Mouse (Mus musculus) CD4-positive, CD25-positive, alpha-beta regulatory T cell, adult 2 months (primary cell): ENCODE measurements around the gene Ets1.

Experiments
- DNase-seq: peaks from one replicate; pipeline ENCODE4 v3.0.0-alpha.2; 2012; ENCODE audit warnings: low read depth, low spot score

Gene Ets1

DNA sequence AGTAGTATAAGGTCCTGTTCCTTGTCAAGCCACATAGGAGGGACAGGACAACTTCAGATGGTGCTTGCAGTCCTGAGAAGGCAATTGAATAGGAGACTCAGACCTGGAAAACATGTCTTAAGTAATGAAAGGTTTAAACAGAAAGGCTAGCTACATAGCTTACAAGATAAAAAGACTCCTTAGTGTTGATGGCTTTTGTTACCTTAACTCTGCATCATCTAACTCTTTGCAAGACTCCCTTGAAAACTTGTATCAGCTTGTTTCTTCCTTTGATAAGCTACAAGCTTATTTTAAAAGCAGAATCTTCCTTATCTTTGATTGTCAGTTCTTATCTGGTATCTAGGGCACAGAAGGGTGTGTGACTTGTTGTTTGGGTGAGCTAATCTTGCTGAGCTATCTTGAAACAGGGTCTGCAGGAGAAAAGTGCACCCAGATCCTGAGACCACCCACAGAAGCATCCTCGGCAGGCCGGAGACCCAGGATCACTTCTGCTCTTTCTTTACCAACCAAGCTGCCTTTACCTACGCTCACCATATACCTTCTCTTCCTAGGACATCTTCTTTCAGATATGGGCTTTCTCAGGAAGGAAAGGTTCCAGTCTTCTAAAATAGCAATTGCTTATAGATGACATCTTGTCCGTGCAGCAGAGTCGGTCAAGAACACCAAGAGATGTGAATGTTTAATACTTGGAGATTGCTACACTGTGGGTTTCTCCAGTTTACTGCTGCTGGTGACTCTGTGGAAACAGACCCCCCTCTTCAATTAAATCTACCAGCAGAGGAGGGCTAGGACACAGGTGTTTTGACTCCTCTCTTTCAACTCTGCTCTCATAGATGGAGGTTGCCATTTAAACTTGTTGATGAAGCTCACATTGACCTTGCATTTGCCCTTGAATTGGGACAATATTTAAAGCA lies 19.2 kb upstream of the Ets1 start:
- peak; percentile 41 for DNase-seq

DNA sequence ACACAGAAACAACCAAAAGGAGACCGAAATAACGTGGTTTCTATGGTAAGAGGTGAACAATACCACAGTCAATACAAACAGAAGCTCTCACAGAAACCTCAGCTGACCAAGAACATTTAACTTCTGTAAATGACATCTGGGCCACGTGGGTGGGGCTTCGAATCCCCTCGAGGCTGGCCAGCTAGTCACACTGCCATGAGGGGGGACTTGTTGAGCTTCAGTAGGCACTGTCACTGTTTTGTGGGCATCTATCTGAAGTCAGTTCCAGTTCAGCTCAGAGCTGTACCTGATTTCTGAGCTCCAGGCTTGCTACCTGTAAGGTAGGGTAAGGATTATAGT lies 18.6 kb upstream of the Ets1 start:
- DNase-seq = peak; percentile 37

DNA sequence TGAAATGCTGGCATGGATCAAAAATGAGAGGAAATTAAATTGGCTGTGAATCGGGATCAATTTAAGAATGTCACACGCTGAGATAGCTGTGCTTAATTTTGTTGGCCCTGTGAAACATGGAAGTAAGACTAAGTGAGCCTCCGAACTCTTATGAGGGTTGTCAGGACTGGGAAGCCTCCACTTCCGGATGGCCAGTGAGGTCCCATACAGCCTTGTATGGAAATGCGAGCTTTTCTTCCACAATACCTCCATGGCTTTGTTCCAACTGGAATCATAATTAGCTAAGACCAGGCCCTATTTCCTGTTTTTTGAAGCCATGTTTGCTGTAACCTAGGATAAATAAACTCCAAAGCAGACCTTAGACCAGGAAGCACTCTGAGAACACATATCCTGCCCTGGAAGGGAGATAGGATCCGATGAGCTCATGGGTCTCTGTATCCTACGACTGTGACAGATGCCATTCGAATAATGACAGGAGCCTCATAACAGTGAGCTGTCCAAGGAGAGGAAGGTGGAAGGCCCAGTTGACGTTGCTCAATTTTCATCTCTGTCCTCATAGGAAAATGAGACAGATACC lies 17.4 kb upstream of the Ets1 start:
- no peak for DNase-seq

DNA sequence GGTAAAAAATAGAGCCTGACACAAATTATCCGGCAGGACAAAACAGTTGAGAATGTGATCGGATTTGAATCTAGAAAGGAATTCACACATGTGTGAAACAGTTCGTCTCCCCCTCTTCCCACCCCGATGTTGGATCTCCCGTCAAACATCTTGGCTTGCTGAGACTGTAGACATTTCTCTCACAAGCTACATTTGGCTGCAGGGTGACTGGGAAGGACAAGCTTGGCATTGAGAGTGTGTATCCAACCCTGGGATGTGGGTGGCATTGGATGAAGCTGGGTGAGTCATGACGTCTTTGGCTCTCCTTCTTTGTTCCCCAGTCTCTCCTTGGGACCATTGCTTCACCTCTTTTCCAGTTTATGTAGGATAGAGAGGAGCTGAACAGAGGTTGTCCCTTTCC lies 16.4 kb upstream of the Ets1 start:
- no peak for DNase-seq

DNA sequence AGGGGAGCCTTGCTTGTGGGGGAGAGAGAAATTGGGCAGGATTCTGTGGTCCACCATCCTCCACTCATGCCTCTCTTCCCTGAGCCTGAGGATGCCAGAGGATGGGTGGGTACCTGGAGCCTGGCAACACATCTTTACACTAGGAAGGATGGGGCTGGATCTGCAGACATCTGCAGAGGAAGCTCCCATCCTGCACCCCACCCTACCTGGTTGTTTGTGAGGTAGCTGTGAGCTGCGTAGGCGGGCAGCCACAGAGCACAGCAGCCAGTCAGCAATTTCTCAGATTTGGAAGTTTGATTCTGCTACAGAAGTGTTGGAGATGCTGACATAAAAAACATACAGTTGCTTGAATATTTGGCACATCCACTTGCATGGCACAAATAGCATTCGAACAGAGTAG lies 15.6 kb upstream of the Ets1 start:
- peak; percentile 81 for DNase-seq

DNA sequence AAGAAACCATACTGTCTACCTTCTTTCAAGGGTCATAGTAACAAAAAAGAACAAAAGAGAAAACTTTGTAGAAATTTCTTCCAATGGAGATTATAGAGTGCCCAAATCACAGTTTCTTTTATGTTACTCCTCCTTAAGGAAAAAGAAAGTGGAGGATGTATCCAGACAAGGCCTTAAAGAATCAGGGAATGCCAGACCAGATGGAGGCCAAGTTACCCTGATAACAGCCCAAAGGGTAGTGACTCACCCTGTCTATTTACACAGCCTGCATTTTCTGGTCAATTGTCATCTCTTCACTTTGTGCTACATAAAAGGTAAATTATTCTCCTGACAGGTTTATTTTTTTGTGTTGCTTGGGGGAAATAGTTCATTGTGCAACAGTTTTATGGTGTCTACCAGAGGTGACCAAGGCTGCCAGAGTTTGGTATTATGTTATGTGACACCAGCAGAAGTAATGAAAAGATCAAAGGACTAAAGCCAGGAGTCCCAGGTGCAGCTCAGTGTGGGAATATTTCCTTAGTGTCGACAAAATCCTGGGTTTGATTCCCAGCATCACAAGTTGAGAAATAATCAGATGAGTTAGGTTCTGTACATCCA lies 6.5 kb upstream of the Ets1 start:
- no peak for DNase-seq

DNA sequence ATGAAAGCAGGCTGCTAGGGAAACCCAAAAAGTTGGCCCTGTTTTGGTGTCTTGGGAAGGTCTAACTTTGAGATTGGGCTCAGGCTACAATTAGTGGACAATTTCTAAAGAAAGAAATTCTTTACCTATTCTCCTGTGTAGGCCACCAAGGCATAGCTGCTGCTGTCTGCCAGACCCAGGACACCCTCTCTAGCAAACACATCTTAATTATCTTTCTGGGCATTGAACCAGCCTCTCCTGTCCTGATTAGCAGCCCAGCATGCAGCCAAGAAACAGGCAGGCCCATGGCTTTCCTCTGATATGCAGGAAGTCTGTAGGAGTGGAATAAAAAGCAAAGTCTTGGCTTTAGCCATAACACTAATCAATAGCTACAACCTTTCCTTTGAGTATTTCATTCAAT lies 4.7 kb upstream of the Ets1 start:
- no peak for DNase-seq

DNA sequence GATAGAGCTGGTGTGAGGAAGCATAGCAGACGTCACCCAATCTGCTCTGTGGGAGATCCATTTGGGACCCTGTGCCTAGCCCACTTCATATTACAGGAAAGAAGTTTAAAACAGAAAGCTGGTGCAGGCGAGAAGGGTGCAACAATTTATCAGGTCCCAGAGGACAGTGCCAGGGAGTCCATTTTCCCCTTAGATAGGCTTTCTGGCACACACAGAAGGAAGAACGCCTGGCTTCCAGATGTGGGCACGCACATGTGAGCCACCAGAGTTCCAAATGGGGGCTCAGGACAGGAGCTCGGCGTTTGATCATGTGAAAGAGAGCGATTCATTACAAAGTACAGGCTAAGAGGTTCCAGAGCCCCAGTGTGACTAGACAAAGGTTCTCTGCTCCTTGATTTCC lies 3.8 kb upstream of the Ets1 start:
- DNase-seq = no peak

DNA sequence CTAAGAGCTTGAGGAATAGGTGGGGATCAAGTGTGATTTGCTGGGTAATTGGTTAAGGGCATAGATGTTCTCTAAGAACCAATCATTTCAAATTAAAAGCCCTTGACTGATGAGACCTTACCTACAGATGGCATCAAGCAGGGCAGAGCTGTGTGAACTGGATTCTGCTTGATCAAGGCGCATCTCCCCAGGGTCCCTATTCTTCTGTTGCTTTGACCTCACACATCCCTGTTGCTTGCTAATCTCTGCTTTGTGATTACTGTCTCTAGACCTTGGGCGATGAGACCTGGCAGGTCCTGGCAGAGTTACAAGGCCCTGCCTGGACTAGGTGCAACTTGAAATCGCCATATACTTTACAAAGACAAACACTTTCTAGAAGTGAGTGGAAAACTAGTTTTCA lies 9.0 kb downstream of the Ets1 start:
- DNase-seq = no peak

DNA sequence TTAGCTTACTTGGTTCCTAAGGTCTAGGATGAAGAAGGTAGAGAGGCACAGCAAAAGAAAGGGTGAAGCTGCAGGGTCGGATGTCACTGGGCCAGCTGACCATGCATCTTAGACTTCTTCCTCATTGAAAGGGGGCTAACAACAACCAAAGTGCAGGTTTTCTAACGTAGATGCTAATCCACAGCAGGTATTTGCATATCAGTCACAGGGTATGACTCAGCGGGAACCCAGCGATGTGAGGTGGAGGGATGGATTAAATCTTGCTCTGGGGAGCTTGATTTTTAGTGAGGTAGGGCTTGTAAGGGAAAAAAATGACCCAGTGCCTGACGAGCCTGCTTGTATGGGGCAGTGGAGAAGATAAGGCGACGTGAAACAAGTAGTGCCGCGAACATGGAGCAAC lies 9.5 kb downstream of the Ets1 start:
- no peak for DNase-seq

DNA sequence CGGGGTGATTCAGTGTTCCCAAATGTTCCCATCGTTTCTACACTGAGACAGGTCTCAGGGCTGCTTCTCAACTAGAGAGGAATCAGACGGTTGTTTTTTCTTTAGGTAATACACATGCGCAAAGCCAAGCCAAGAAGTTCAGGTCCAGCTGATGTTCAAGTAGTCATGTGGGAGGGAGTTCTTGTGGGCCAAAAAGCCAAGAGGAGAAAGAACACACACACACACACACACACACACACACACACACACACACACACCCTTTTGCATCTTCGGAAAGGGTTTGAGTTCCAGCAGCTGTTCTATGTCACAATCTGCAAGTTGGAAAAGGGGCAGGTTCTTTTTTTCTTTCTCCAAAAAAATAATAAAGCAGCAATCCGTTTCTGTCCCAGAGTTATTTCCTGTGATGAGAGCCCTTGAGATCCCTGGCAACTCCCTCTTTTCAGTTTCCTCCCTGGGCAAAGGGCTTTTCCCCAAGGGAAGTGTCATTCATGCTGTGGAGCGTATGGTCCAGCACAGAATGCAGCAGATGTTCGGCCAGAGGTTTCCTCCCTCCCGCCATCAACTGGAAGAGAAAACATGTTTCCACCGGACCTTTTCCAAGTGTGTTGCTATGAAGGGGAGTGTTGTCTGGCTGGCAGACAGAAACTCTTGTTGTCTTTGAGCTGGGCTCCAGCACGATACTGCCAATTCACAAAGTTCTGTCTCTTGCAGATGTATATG lies 10.7 kb downstream of the Ets1 start:
- no peak for DNase-seq

DNA sequence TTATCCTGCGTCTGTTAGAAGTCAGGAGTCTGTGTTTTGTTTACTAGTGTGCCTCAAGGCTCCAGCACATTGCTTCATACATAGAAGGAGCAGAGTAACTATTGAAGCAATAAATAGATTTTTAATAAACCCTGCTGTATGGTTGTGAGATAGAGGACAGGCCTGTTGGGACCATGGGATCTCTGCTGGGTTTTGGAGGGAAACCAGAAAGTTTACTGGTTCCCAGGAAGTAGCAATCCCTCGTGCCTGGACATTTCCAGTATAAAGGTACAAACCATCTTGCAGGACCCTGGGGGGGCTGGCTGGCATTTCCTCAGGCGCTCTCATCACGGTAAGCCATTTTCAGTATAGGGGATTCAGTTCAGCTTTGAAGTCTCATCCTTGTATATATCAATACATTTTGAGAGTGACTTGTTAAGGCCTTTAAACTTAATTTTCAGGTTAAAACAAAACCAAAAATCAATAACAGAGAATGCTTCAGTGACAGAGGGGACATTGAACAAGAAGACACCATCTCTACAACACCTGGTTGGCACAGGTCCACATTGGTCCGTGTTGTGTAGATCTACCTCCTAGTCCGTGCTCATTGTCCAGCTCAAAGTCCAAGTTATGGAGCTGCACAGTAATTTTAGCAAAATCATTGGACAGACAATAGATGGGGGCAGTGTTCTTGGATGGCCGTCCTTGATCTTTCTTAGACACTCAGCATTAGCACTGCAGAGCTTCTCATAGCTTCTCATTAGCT lies 11.7 kb downstream of the Ets1 start:
- DNase-seq = no peak

DNA sequence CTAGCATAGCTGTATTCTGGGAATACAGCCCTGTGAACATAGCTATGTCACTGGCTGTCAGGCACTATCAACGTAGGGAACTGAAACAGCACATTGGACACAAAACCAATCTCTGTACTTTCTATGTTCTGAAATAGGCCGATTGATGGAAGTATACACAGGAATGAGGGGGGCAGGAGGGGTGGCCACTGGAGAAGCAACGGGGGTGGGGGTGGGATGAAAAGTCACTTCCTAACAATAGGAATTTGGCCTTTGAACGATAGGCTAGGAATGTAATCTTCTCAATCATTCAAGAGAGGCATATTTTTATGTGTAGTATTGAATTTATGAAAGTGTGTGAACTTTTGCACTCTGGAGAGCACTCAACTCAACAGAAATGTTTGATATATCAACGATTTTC lies 12.3 kb downstream of the Ets1 start:
- DNase-seq = no peak

DNA sequence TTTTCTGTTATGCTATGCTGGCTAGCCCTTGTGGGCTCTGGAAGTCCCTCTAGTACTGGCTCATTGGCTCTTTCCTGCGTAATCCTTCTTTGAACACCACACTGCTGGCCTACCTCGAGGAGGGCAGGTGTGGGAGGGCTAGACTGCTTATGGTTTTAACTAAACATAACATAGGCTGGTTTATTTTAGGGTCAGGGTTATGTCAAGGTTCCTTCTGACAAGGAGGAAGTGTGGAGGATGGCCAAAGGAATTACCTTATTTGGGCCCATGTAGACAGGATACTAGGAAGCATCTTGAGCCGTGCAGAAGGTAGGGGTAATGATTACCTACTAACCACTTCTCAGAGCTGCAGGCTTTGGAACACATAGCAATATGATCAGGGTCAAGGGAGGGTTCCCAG lies 14.7 kb downstream of the Ets1 start:
- no peak for DNase-seq

DNA sequence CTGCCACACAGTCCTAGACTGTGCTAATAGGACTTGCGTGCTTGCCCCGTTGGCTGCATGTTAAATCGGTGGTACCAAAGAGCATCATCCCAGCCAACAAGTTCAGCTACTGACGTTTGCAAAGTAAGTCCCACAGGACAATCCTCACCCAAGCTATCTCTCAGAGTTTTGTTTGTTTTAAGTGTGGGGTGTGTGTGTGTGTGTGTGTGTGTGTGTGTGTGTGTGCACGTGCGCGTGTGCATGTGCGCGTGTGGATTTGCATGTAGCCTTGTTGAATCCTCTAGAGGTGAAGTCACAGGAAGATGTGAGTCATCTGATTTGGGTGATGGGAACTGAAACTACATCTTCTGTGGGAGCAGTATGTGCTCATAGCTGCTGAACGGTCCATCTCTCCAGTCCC lies 16.1 kb downstream of the Ets1 start:
- peak; percentile 83 for DNase-seq

DNA sequence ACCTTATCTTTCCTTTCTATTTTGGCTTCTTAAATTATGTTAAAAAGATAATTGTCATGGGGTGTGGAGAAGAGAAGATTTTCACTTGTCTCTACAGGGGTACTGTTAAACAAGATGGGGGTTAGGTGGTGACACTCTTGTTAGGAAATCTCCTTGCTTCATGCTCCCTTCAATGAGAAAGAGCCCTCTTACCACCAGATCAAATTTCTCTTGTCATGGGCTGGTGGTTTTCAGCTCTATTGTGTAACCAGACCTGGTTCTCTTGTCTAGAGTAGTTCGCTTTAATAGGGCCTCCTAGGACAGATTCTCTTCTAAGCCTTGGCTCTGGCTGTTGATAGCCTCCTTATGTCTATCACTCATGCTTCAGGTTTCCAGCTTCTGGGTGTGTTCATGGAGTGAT lies 18.3 kb downstream of the Ets1 start:
- DNase-seq = no peak

DNA sequence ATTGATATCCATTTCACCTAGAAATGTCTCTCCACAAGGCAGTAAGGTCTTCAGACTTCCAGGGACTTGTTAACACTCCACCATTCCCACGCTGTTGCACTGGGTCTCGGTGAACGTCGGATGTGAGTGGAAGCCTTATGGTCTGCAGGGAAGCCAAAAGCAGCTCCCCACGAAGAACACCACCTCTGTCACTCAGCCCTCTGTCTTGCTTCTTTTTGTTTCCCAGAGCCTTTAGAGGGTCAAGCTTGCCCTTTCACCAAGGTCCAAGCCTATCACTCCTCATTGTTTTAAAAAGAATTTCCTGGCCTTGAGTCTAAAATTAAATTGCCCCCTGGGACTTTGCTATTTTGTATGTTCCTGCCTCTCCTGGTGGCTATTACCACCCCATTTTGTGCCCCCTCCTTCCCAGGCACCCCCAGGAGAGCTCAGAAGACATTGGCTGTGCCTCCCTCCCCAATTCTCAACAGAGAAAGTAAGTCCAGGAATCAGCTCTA lies 20.4 kb downstream of the Ets1 start:
- DNase-seq = no peak

DNA sequence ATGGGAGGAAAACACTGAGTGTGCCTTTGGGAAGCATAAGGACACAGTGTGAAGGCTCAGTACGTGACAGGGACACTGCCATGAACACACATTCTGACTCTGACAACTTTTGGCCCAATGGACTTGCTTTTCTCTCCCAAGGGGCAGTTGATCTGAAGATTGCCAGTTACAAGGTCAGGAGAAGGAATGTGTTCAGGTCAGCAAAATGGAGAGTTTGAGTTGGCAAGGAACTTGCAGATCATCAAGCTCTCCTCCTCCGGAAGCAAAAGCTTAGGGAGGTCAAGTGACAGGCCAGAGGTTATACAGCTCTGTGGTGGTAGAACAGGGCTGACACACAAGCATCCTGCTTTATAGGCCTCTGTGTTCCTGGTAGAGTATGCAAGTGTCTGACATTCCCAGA lies 21.1 kb downstream of the Ets1 start:
- DNase-seq = no peak

DNA sequence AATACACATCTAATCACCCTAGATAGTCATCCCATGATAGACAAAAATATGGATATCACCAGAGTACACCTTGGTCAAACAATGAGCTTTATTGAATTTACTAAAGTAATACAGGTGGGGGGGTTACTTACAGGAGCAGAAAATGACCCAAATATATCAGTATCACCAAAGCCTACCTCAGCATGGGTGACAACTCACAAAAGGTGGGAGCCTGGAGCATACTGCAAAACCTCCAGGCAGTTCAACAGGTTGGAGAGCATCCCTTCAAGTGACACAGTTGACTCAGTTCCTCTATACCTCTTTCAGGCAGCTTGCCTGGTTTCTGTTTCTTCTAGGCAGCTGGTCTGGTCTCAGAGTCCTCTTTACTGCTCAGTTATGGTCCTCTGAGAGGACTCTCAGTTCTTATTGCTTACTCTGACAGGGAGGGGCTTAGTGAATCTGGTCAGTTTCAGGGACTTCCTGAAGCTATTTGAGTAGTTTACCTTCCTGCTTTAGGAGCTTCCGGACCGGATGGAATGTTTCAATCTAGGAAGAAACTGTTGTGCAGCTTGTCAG lies 24.5 kb downstream of the Ets1 start:
- DNase-seq = peak; percentile 44

DNA sequence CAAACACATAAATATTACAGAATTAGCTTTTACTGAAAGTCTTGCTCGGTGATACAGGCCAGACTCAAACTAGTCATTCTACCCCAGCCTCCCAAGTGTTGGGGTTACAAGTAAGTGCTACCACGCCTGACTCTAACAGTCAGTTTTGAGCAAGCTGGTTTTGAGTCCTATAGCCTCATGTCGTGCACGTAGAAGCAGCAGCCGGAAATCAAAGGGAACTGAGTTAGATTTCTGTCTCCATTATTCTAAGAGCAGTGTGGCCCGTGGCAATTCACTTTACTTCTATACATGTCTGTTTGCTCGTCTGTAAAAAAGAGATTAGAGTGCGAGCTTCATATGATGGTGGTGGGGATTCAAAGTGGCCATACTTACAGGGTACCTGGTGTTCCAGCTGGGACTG lies 25.1 kb downstream of the Ets1 start:
- peak; percentile 57 for DNase-seq

DNA sequence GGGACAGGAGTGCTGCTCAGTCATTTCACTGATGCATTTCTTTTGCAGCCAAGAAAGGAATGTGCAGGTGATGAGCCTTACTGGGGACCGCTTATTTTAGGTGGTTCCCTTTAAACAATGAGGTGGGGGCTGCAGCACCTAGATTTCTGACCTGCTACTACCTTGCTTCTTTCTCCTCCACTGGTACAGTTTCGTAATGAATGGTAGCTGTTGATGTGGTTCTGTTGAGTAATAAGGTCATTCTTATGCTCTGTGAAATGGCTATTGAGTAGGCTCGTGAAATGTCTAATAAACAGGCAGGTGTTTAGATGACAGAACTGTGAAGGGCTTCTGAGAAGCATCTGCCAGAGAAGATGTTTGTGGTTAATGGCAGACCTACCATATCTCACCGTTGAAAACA lies 25.5 kb downstream of the Ets1 start:
- DNase-seq = peak; percentile 69
